Mouse (Mus musculus) stomach, embryonic 15.5 days (tissue): ENCODE data around the gene Akap10. TPM values are rescaled to one million over a fixed set of nuclear protein-coding genes. Genes with fewer than 3 reads are reported as not detected.

Source experiments
- ATAC-seq: fragments of 200-750 bp; cut with Nextera tagmentation; 2 replicates; pipeline ENCODE4 v1.8.0; 2017; ENCODE audit warnings: low read depth, moderate number of reproducible peaks, moderate TSS enrichment; ENCODE audit not compliant: insufficient read depth, low FRiP score
- H3K27ac ChIP-seq: fragments of 300-500 bp; sonication (generic); 2 replicates; pipeline ENCODE4 v1.5.1; 2015; ENCODE audit warnings: mild to moderate bottlenecking, inconsistent platforms
- H3K27me3 ChIP-seq: fragments of 300-500 bp; sonication (generic); replicated peaks from 2 replicates; pipeline ENCODE4 v1.6.1; 2015; ENCODE audit warnings: inconsistent platforms
- H3K36me3 ChIP-seq: fragments of 300-500 bp; sonication (generic); 2 replicates; pipeline ENCODE4 v1.6.1; 2015; ENCODE audit warnings: inconsistent platforms
- H3K4me1 ChIP-seq: fragments of 300-500 bp; sonication (generic); 2 replicates; pipeline ENCODE4 v1.6.1; 2015; ENCODE audit warnings: inconsistent platforms
- H3K4me2 ChIP-seq: fragments of 300-500 bp; sonication (generic); 2 replicates; pipeline ENCODE4 v1.6.1; 2015; ENCODE audit warnings: mild to moderate bottlenecking, inconsistent platforms
- H3K4me3 ChIP-seq: fragments of 300-500 bp; sonication (generic); replicated peaks from 2 replicates; pipeline ENCODE4 v1.5.1; 2015; ENCODE audit warnings: inconsistent platforms
- H3K9ac ChIP-seq: fragments of 300-500 bp; sonication (generic); 2 replicates; pipeline ENCODE4 v1.6.1; 2015; ENCODE audit warnings: inconsistent platforms
- H3K9me3 ChIP-seq: fragments of 300-500 bp; sonication (generic); 2 replicates; pipeline ENCODE4 v1.6.1; 2016; ENCODE audit warnings: inconsistent platforms
- WGBS: fragments of 180-500 bp; shearing (Covaris S2); methylation state at CpG from one replicate; pipeline ENCODE4 v1.1.7; 2015; 5-methylcytosine and 5-hydroxymethylcytosine counted together
- polyA plus RNA-seq: library from polyadenylated mRNA; unstranded; fragments of >200 nt; fragmentation: Nextera tagmentation; extraction: Ambion mirVana; gene quantifications from 2 replicates; pipeline ENCODE4 v1.2.1, GENCODE M21; 2015

Gene Akap10
- polyA plus RNA-seq, 1 experiment from 2014 or later = 16.7 TPM

DNA sequence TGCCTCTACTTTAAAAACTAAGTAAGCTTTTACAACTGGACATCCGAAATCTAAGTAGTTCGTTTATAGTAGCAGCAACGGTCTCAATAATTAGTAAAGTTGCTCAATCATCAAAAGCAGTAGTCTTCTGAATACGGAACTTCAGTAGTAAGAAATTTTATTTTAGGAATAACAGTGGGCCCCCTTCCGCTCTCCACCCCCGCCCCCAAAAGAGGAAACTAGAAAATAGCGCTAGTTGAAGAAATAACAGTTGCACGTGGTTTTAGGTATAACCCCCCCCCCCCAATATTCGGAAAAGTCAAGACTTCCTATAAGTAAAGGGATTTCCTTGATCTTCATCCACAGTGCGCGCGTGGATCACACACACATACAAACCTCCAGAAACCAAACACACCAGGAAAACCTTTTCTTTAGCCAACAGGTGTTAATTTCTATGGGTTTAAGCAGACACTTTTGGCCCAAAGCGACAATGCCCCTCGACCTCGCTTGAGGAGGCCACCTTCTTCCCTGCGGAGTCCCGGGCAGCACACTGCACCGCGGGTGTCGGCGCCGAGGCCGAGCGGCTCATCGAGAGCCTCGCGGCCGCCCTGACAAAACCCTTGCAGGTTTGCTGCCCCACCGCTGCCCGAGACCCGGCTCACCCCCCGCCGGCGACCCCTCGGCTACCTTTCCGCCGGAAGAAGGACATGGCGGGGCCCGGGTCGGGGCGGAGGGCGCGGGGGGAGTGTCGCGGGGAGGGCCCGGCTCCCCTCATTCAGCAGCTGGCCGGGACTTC is 542 bp downstream of the Akap10 start:
- no peaks in the 10 kb centered on the region for H3K27me3 ChIP-seq
- no peak for ATAC-seq
- peak overlapping the region; percentile 95 for H3K27ac ChIP-seq
- H3K9ac ChIP-seq = peak overlapping the region; percentile 97
- H3K4me3 ChIP-seq = peak overlapping the region; percentile 82
- 0 out of 2 replicates have a peak, but pooled peaks cover 9% of the 10 kb centered on the region for H3K4me1 ChIP-seq
- H3K9me3 ChIP-seq = no peaks in the 10 kb centered on the region
- H3K36me3 ChIP-seq = no peaks in the 10 kb centered on the region
- H3K4me2 ChIP-seq = peak overlapping the region; percentile 57
- 1% methylated on average over 47 of the region's 47 CpGs for WGBS

GRCm38 (mm10) chr11:61923309-61923708 is 6.7 kb downstream of the Akap10 start:
- H3K4me2 ChIP-seq = no peak overlapping the region
- no peaks in the 10 kb centered on the region for H3K27me3 ChIP-seq
- no peak for ATAC-seq
- no peaks in the 10 kb centered on the region for H3K9me3 ChIP-seq
- no peak overlapping the region for H3K9ac ChIP-seq
- peaks cover 6% of the 10 kb centered on the region; the same call in 1 of the 2 replicates for H3K36me3 ChIP-seq
- H3K27ac ChIP-seq = no peak overlapping the region
- H3K4me1 ChIP-seq = no peaks in the 10 kb centered on the region
- 78% methylated on average over 1 of the region's 1 CpGs for WGBS
- no peak overlapping the region for H3K4me3 ChIP-seq

DNA sequence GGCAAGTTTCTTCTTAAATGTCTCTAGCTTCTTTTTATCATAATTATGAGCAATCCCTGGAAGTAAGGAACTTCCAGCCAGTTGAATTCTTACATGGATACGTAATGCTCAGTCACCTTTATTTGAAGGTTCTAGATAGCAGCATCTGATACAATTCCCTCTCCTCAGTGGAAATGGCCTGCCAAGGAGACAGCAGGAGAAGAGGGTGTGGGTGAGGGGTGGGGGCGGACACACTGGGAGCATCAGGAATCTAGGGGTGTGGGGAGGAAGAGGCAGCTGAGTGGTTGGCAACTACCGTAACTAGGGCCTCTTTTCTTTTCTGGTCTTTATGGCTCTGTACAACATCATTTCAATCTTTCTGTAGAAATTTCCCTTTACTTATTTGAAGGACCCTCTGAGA is 10.3 kb downstream of the Akap10 start:
- WGBS = 93% methylated on average over 3 of the region's 3 CpGs
- Histone ChIP-seq H3K36me3 (peaks cover 11% of the 10 kb centered on the region; the same call in 1 of the 2 replicates), H3K4me1 (no peaks in the 10 kb centered on the region), H3K4me2 (no peak overlapping the region), H3K9me3 (no peaks in the 10 kb centered on the region), H3K27ac (no peak overlapping the region), H3K27me3 (no peaks in the 10 kb centered on the region), H3K4me3 (no peak overlapping the region), H3K9ac (no peak overlapping the region)
- no peak for ATAC-seq

DNA sequence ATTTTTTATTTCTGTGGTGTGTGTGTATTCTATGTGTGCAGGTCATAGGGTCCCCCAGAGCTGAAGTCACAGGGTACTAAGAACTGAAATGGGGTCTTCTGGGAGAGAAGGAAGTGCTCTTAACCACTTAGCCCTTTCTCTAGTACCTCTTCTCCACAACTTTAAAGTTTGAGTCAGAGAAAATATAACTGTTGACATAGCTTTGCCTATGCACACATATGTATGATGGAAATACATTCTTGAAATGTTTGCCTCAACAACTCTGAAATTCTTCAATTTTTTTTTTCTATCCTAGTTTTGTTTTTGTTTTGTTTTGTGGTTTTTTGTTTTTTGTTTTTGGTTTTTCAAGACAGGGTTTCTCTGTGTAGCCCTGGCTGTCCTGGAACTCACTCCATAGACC is 21.7 kb downstream of the Akap10 start:
- H3K9ac ChIP-seq = no peak overlapping the region
- no peak overlapping the region for H3K27ac ChIP-seq
- peaks cover 11% of the 10 kb centered on the region; the same call in 1 of the 2 replicates for H3K36me3 ChIP-seq
- no peaks in the 10 kb centered on the region for H3K4me1 ChIP-seq
- H3K4me2 ChIP-seq = no peak overlapping the region
- H3K4me3 ChIP-seq = no peak overlapping the region
- H3K9me3 ChIP-seq = no peaks in the 10 kb centered on the region
- ATAC-seq = no peak
- no peaks in the 10 kb centered on the region for H3K27me3 ChIP-seq

- 75% methylated on average over 5 of the region's 5 CpGs for WGBS
- Histone ChIP-seq H3K9me3 (no peaks in the 10 kb centered on the region), H3K36me3 (peaks cover 27% of the 10 kb centered on the region), H3K27ac (no peak overlapping the region), H3K9ac (no peak overlapping the region), H3K4me2 (no peak overlapping the region), H3K27me3 (no peaks in the 10 kb centered on the region), H3K4me3 (no peak overlapping the region), H3K4me1 (no peaks in the 10 kb centered on the region)
- ATAC-seq = no peak
Observed at GRCm38 (mm10) chr11:61882183-61882582, 47.9 kb downstream of the Akap10 start.

DNA sequence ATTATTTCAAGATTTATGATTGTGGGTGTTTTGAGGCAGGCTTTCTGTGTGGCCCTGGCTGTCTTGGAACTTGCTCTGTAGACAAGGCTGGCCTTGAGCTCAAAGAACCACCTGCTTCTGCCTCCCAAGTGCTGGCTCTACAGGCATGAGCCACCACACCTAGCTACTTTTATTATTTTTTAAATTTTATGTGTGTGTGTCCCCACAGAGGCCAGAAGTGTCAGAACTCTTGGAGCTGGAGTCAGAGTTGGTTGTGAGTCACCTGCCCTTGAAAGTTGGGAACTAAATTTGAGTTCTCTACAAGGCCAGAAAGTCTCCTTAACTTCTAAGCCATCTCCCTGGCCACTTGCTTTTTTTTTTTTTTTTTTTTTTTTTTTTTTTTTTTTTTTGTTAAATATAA is 50.1 kb downstream of the Akap10 start:
- Histone ChIP-seq H3K27me3 (no peaks in the 10 kb centered on the region), H3K9me3 (no peaks in the 10 kb centered on the region), H3K9ac (no peak overlapping the region), H3K4me2 (no peak overlapping the region), H3K4me1 (no peaks in the 10 kb centered on the region), H3K4me3 (no peak overlapping the region), H3K36me3 (peaks cover 27% of the 10 kb centered on the region), H3K27ac (no peak overlapping the region)
- ATAC-seq = no peak

- Histone ChIP-seq H3K4me3 (no peak overlapping the region), H3K4me2 (no peak overlapping the region), H3K27ac (no peak overlapping the region), H3K9me3 (no peaks in the 10 kb centered on the region), H3K4me1 (no peaks in the 10 kb centered on the region), H3K36me3 (peaks cover 29% of the 10 kb centered on the region), H3K9ac (no peak overlapping the region), H3K27me3 (no peaks in the 10 kb centered on the region)
- no peak for ATAC-seq
- 93% methylated on average over 5 of the region's 5 CpGs for WGBS
Observed at GRCm38 (mm10) chr11:61871881-61872280, 58.2 kb downstream of the Akap10 start.

- ATAC-seq = no peak
- H3K36me3 ChIP-seq = peaks cover 4% of the 10 kb centered on the region; the same call in 1 of the 2 replicates
- H3K27ac ChIP-seq = no peak overlapping the region
- H3K9me3 ChIP-seq = no peaks in the 10 kb centered on the region
- H3K4me2 ChIP-seq = no peak overlapping the region
- H3K9ac ChIP-seq = no peak overlapping the region
- no peaks in the 10 kb centered on the region for H3K27me3 ChIP-seq
- no peak overlapping the region for H3K4me3 ChIP-seq
- no peaks in the 10 kb centered on the region for H3K4me1 ChIP-seq
Observed at GRCm38 (mm10) chr11:61866856-61867255, 63.2 kb downstream of the Akap10 start.

DNA sequence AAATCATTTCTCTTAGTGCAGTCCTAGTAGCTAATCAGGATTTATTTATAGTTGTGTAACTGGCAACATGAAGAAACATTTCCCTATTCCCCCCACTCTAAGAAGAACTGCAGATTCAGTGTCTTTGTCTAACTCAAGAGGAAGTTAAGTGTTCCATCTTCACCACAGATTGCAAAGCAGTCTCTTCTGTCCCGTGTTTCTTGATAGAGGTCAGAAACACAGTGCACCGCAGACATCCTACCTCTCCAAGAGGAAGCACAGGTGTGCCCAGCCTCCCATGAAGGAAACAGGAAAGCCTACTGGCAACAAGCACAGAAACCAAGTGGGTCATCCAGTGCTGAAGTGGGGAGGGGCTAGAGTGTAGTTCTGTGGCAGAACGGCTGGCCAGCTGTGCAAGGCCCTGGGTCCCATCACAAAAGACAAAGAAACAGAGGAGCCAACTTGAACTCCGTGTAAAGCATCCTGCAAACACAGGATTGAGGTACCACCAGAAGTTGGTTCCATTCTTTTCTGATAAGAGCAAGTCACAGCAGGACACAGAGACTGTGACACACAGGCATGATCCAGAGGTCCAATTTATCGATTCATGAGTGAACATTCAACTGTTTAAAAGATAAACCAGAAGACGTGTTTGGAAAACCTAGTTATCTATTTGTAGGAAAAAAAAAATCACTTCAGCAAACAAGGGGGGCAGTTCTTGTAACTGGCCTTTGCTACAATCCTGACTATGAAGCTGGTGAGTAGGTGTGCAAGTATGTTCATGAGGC is 68.1 kb downstream of the Akap10 start:
- H3K9me3 ChIP-seq = no peaks in the 10 kb centered on the region
- no peak overlapping the region for H3K4me3 ChIP-seq
- no peak overlapping the region for H3K4me2 ChIP-seq
- H3K9ac ChIP-seq = no peak overlapping the region
- no peaks in the 10 kb centered on the region for H3K4me1 ChIP-seq
- H3K27me3 ChIP-seq = no peaks in the 10 kb centered on the region
- H3K36me3 ChIP-seq = no peaks in the 10 kb centered on the region
- WGBS = 54% methylated on average over 6 of the region's 6 CpGs
- H3K27ac ChIP-seq = no peak overlapping the region
- ATAC-seq = no peak

GRCm38 (mm10) chr11:61859316-61859715 is 70.7 kb downstream of the Akap10 start:
- H3K4me1 ChIP-seq = no peaks in the 10 kb centered on the region
- no peak overlapping the region for H3K4me2 ChIP-seq
- H3K4me3 ChIP-seq = no peak overlapping the region
- no peaks in the 10 kb centered on the region for H3K36me3 ChIP-seq
- WGBS = 69% methylated on average over 1 of the region's 1 CpGs
- H3K9me3 ChIP-seq = no peaks in the 10 kb centered on the region
- H3K9ac ChIP-seq = no peak overlapping the region
- no peak for ATAC-seq
- no peak overlapping the region for H3K27ac ChIP-seq
- H3K27me3 ChIP-seq = no peaks in the 10 kb centered on the region

DNA sequence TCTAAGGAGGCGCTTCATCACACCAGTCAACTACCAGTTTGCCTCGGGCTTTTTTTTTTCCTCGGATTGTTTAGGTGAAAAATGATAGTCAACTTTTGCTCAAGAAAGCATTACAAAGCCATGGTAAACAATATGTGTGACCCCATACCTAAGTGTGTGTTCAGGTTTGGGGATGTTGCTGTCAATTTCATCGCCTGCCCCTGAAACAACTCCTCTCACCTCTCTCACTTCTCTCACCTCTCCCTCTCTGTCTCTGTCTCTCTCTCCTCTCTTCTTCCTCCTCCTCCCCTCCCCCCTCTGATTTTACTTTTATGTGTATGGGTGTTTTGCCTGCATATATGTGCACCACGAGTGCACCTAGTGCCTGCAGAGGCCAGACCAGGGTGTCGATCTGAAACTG is 74.5 kb downstream of the Akap10 start:
- WGBS = 44% methylated on average over 6 of the region's 6 CpGs
- Histone ChIP-seq H3K36me3 (no peaks in the 10 kb centered on the region), H3K27me3 (no peaks in the 10 kb centered on the region), H3K9me3 (no peaks in the 10 kb centered on the region), H3K4me3 (peak overlapping the region; percentile 91), H3K4me2 (peak overlapping the region; percentile 88), H3K9ac (no peak overlapping the region; the same call in 1 of the 2 replicates), H3K4me1 (no peaks in the 10 kb centered on the region), H3K27ac (peak overlapping the region; percentile 88; the same call in 1 of the 2 replicates)
- ATAC-seq = no peak

DNA sequence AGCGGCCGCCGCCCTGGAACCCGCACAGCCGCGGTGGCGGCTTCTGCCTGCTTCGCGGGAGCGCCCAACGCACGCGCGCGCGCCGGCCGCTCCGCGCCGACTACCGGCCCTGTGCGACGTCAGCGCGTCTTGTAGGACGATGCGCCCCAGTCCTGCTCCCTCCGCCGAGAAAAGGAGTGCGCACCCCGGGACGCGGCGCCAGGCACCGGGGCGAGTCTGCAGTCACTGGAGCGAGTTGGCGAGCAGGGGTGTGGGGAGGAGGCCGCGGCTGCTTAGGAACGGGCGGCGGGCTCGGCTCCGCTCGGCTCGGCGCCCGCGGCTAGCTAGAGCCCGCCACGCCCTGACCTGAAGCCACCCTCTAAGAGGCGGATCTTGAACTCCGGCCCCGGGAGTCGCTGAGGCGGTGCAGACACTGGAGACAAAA is 75.1 kb downstream of the Akap10 start, which contains the start of gene Ulk2:
Gene Ulk2, minus strand, starts transcription at position 86 of the 424 bp plus-strand sequence.
- ATAC-seq = peak; percentile 89
- WGBS = under 1% methylated on average over 58 of the region's 58 CpGs
- Histone ChIP-seq H3K9ac (peak within 1 kb of the TSS; percentile 85), H3K9me3 (no peaks in the 10 kb centered on the region), H3K4me3 (peak within 1 kb of the TSS; percentile 91), H3K27me3 (no peaks in the 10 kb centered on the region), H3K27ac (peak within 1 kb of the TSS; percentile 88), H3K4me1 (no peaks in the 10 kb centered on the region), H3K4me2 (peak within 1 kb of the TSS; percentile 88), H3K36me3 (no peaks in the 10 kb centered on the region)
